ENCODE assay signal across 31 mouse cellular contexts in the genomic region with DNA sequence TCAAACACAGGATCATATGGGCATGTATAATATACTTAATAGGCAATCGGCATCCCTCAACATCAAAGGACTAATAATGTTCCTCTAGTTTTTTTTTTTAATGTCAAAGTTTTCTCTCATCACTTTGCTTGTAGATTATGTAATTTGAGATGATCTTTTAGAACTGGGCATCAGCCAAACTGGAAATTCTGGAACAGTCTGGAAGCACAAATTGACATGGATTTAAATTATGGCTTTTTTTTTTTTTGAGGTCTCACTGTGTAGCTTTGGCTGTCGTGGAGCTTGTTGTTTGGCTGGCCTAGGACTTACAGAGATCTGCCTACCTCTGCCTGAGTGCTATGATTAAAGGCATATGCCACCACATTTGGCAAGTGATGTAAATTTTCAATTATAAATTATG.
"Had no signal": no experiment of that assay in that cellular context is flagged by ENCODE, and none has a peak within 500 bp of the region (broad histone marks: within the 10 kb centered on the region; RNA-seq: fewer than 3 reads in every experiment).

No protein-coding gene starts in this region.

- H3K27ac ChIP-seq: left cerebral cortex, adult 2 months; limb, embryonic 10.5 days; limb, embryonic 12.5 days; limb, embryonic 13.5 days; limb, embryonic 15.5 days; liver, embryonic 13.5 days; liver, embryonic 14.5 days; liver, embryonic 15.5 days; lung, embryonic 15.5 days; macrophage; midbrain, embryonic 10.5 days; midbrain, embryonic 12.5 days; midbrain, embryonic 13.5 days; midbrain, embryonic 15.5 days; neural tube, embryonic 12.5 days had no signal

- H3K4me3 ChIP-seq: left cerebral cortex, adult 2 months; limb, embryonic 10.5 days; limb, embryonic 12.5 days; limb, embryonic 13.5 days; limb, embryonic 15.5 days; liver, embryonic 13.5 days; liver, embryonic 15.5 days; lung, embryonic 15.5 days; megakaryocyte, embryonic 14.5 days; midbrain, embryonic 10.5 days; midbrain, embryonic 12.5 days; midbrain, embryonic 13.5 days; midbrain, embryonic 15.5 days; myocyte; neural tube, embryonic 12.5 days had no signal

- H3K27me3 ChIP-seq: limb, embryonic 12.5 days; limb, embryonic 13.5 days; limb, embryonic 15.5 days; liver, embryonic 13.5 days; liver, embryonic 15.5 days; lung, embryonic 15.5 days; megakaryocyte, embryonic 14.5 days; midbrain, embryonic 12.5 days; midbrain, embryonic 13.5 days; midbrain, embryonic 15.5 days; neural tube, embryonic 12.5 days had no signal

- H3K9me3 ChIP-seq: limb, embryonic 10.5 days; limb, embryonic 12.5 days; limb, embryonic 13.5 days; limb, embryonic 15.5 days; liver, embryonic 13.5 days; liver, embryonic 15.5 days; lung, embryonic 15.5 days; megakaryocyte, embryonic 14.5 days; midbrain, embryonic 10.5 days; midbrain, embryonic 12.5 days; midbrain, embryonic 13.5 days; midbrain, embryonic 15.5 days; neural tube, embryonic 12.5 days had no signal

- ATAC-seq: liver, postnatal 0 days; lung, postnatal 0 days; midbrain, embryonic 13.5 days; midbrain, embryonic 15.5 days had no signal

- H3K4me2 ChIP-seq: limb, embryonic 12.5 days; limb, embryonic 13.5 days; limb, embryonic 15.5 days; liver, embryonic 11.5 days; liver, embryonic 13.5 days; liver, embryonic 15.5 days; lung, embryonic 14.5 days; lung, embryonic 15.5 days; midbrain, embryonic 11.5 days; midbrain, embryonic 12.5 days; midbrain, embryonic 13.5 days; midbrain, embryonic 15.5 days; neural tube, embryonic 12.5 days had no signal

- H3K36me3 ChIP-seq: limb, embryonic 10.5 days; limb, embryonic 12.5 days; limb, embryonic 13.5 days; limb, embryonic 15.5 days; liver, embryonic 13.5 days; liver, embryonic 15.5 days; lung, embryonic 15.5 days; midbrain, embryonic 10.5 days; midbrain, embryonic 12.5 days; midbrain, embryonic 13.5 days; midbrain, embryonic 15.5 days; neural tube, embryonic 12.5 days had no signal

- H3K4me1 ChIP-seq: limb, embryonic 10.5 days; limb, embryonic 12.5 days; limb, embryonic 13.5 days; limb, embryonic 15.5 days; liver, embryonic 13.5 days; liver, embryonic 15.5 days; lung, embryonic 15.5 days; midbrain, embryonic 10.5 days; midbrain, embryonic 12.5 days; midbrain, embryonic 13.5 days; midbrain, embryonic 15.5 days; neural tube, embryonic 12.5 days had no signal

- H3K9ac ChIP-seq: limb, embryonic 12.5 days; limb, embryonic 13.5 days; limb, embryonic 15.5 days; liver, embryonic 13.5 days; liver, embryonic 14.5 days; liver, embryonic 15.5 days; liver, postnatal 0 days; lung, embryonic 14.5 days; lung, embryonic 15.5 days; midbrain, embryonic 12.5 days; midbrain, embryonic 13.5 days; midbrain, embryonic 15.5 days; neural tube, embryonic 12.5 days had no signal

- DNase-seq: left cerebral cortex, postnatal 4 days; liver; liver, embryonic 13.5 days; liver, postnatal 0 days; lung, adult 18-20 months; lung, adult 2 months; lung, embryonic 14.5 days; lung, postnatal 10 days; lung, postnatal 14 days; lung, postnatal 36 days; lung, postnatal 4 days; midbrain, embryonic 14.5 days had no signal
